Mouse (Mus musculus) heart, embryonic 14.5 days (tissue): ENCODE data around the gene Arhgap1. TPM values are rescaled to one million over a fixed set of nuclear protein-coding genes. Genes with fewer than 3 reads are reported as not detected.

Experiments used
- ATAC-seq: fragments of 200-750 bp; cut with Nextera tagmentation; 2 replicates; pipeline ENCODE4 v1.8.0; 2017; ENCODE audit warnings: low read depth, moderate TSS enrichment; ENCODE audit not compliant: insufficient number of reproducible peaks, insufficient read depth, low FRiP score
- H3K27ac ChIP-seq, 2 experiments: fragments of 200-500 bp in 1 of 2; fragments of 300-500 bp in 1 of 2; sonication (generic) in 1 of 2; replicated peaks in 1 of 2; 2 replicates each; pipeline ENCODE4 v1.5.1; 2012 to 2014; ENCODE audit warnings: low read depth in 2 of 2, low read length in 2 of 2, control low read depth in 1 of 2, mild to moderate bottlenecking in 1 of 2, mixed read lengths in 1 of 2; ENCODE audit not compliant: control insufficient read depth in 1 of 2, insufficient read depth in 1 of 2
- H3K27me3 ChIP-seq: fragments of 300-500 bp; sonication (generic); 2 replicates; pipeline ENCODE4 v1.6.1; 2014; ENCODE audit warnings: mild to moderate bottlenecking, low read length, control low read depth; ENCODE audit not compliant: control insufficient read depth, insufficient read depth
- H3K36me3 ChIP-seq: fragments of 300-500 bp; sonication (generic); 2 replicates; pipeline ENCODE4 v1.6.1; 2014; ENCODE audit warnings: mild to moderate bottlenecking, control low read depth, low read length, mixed read lengths; ENCODE audit not compliant: control insufficient read depth, insufficient read depth
- H3K4me1 ChIP-seq, 2 experiments: fragments of 200-500 bp in 1 of 2; fragments of 300-500 bp in 1 of 2; sonication (generic) in 1 of 2; 2 replicates each; pipeline ENCODE4 v1.6.1; 2012 to 2014; ENCODE audit warnings: low read length in 2 of 2, control low read depth in 1 of 2, mixed read lengths in 1 of 2; ENCODE audit not compliant: control insufficient read depth in 2 of 2, insufficient read depth in 2 of 2
- H3K4me2 ChIP-seq: fragments of 300-500 bp; sonication (generic); 2 replicates; pipeline ENCODE4 v1.6.1; 2014; ENCODE audit warnings: mild to moderate bottlenecking, low read length
- H3K4me3 ChIP-seq, 2 experiments: fragments of 200-500 bp in 1 of 2; fragments of 300-500 bp in 1 of 2; sonication (generic) in 1 of 2; 2 replicates each; pipeline ENCODE4 v1.5.1; 2012 to 2014; ENCODE audit warnings: low read length in 2 of 2, mild to moderate bottlenecking in 2 of 2, control low read depth in 1 of 2, low read depth in 1 of 2, moderate library complexity in 1 of 2; ENCODE audit not compliant: control insufficient read depth in 1 of 2, insufficient read depth in 1 of 2
- H3K9ac ChIP-seq: fragments of 300-500 bp; sonication (generic); 2 replicates; pipeline ENCODE4 v1.6.1; 2014; ENCODE audit warnings: mild to moderate bottlenecking, low read length
- H3K9me3 ChIP-seq: fragments of 300-500 bp; sonication (generic); 2 replicates; pipeline ENCODE4 v1.6.1; 2016; ENCODE audit warnings: low read length, control low read depth; ENCODE audit not compliant: control insufficient read depth
- WGBS: fragments of 180-500 bp; shearing (Covaris S2); extraction: QIAGEN DNeasy Blood & Tissue Kit; methylation state at CpG from one replicate; pipeline ENCODE4 v1.1.7; 2014; 5-methylcytosine and 5-hydroxymethylcytosine counted together
- polyA plus RNA-seq: library from polyadenylated mRNA; unstranded; fragments of >200 nt; fragmentation: Nextera tagmentation; extraction: Ambion mirVana; gene quantifications from 2 replicates; pipeline ENCODE4 v1.2.1, GENCODE M21; 2014

The Arhgap1 gene
- polyA plus RNA-seq, 1 experiment from 2014 or later: 149 TPM

GRCm38 (mm10) chr2:91699225-91699624, 49.6 kb downstream of the Arhgap1 start:
- H3K4me1 ChIP-seq: peaks cover 0 to 26% of the 10 kb centered on the region in 2 experiments; a peak in 3 of 4 replicates
- H3K4me3 ChIP-seq: no peak overlapping the region
- no peak overlapping the region for H3K4me2 ChIP-seq
- WGBS: 29% methylated on average over 1 of the region's 1 CpGs
- peaks cover 12% of the 10 kb centered on the region; the same call in 1 of the 2 replicates for H3K36me3 ChIP-seq
- 0 out of 4 replicates have a peak overlapping the region, but pooled peaks of 1 of the 2 experiments have one; percentile 30 for H3K27ac ChIP-seq
- H3K9ac ChIP-seq: no peak overlapping the region
- no peaks in the 10 kb centered on the region for H3K9me3 ChIP-seq
- ATAC-seq: no peak
- no peaks in the 10 kb centered on the region for H3K27me3 ChIP-seq

GRCm38 (mm10) chr2:91701366-91701765, 51.7 kb downstream of the Arhgap1 start:
- no peak overlapping the region for H3K4me3 ChIP-seq
- no peaks in the 10 kb centered on the region for H3K27me3 ChIP-seq
- no peaks in the 10 kb centered on the region for H3K36me3 ChIP-seq
- H3K4me2 ChIP-seq: no peak overlapping the region
- peaks cover 0 to 15% of the 10 kb centered on the region in 2 experiments; a peak in 3 of 4 replicates for H3K4me1 ChIP-seq
- WGBS: 96% methylated on average over 2 of the region's 2 CpGs
- H3K27ac ChIP-seq: no peak overlapping the region
- no peaks in the 10 kb centered on the region for H3K9me3 ChIP-seq
- no peak for ATAC-seq
- no peak overlapping the region for H3K9ac ChIP-seq

- Histone ChIP-seq H3K36me3 (no peaks in the 10 kb centered on the region), H3K27me3 (no peaks in the 10 kb centered on the region), H3K4me1 (peaks cover 2 to 4% of the 10 kb centered on the region in 2 experiments; a peak in 3 of 4 replicates), H3K4me3 (no peak overlapping the region), H3K9ac (no peak overlapping the region), H3K4me2 (no peak overlapping the region), H3K9me3 (no peaks in the 10 kb centered on the region), H3K27ac (no peak overlapping the region)
- 78% methylated on average over 6 of the region's 6 CpGs for WGBS
- no peak for ATAC-seq
Observed at GRCm38 (mm10) chr2:91705736-91706135, 56.1 kb downstream of the Arhgap1 start.

GRCm38 (mm10) chr2:91706456-91706855, 56.8 kb downstream of the Arhgap1 start:
- Histone ChIP-seq H3K36me3 (no peaks in the 10 kb centered on the region), H3K9me3 (no peaks in the 10 kb centered on the region), H3K4me1 (peaks cover 2 to 6% of the 10 kb centered on the region in 2 experiments), H3K9ac (no peak overlapping the region), H3K27me3 (no peaks in the 10 kb centered on the region), H3K27ac (no peak overlapping the region), H3K4me3 (no peak overlapping the region), H3K4me2 (no peak overlapping the region)
- ATAC-seq: no peak

- 85% methylated on average over 6 of the region's 6 CpGs for WGBS
- no peak for ATAC-seq
- Histone ChIP-seq H3K27ac (no peak overlapping the region), H3K4me3 (no peak overlapping the region), H3K4me1 (peaks cover 2 to 10% of the 10 kb centered on the region in 2 experiments), H3K9ac (no peak overlapping the region), H3K9me3 (no peaks in the 10 kb centered on the region), H3K36me3 (no peaks in the 10 kb centered on the region), H3K4me2 (no peak overlapping the region), H3K27me3 (no peaks in the 10 kb centered on the region)
Observed at GRCm38 (mm10) chr2:91708361-91708760, 58.7 kb downstream of the Arhgap1 start.

GRCm38 (mm10) chr2:91710272-91711234, 60.9 kb downstream of the Arhgap1 start, which contains the start of the genes Atg13 and Harbi1:
Gene Atg13 (minus strand): TSS chr2:91710576.
Gene Harbi1 (plus strand): TSS chr2:91710852.
- peak; percentile 94 for ATAC-seq
- no peaks in the 10 kb centered on the region for H3K9me3 ChIP-seq
- H3K4me3 ChIP-seq: peak within 1 kb of the TSS; percentile 93 to 100
- peak within 1 kb of the TSS; percentile 74 to 84 for H3K27ac ChIP-seq
- H3K36me3 ChIP-seq: 0 out of 2 replicates have a peak, but pooled peaks cover 3% of the 10 kb centered on the region
- under 1% methylated on average over 66 of the region's 66 CpGs for WGBS
- peak within 1 kb of the TSS; percentile 90 for H3K9ac ChIP-seq
- peaks cover 2 to 10% of the 10 kb centered on the region in 2 experiments for H3K4me1 ChIP-seq
- H3K4me2 ChIP-seq: peak within 1 kb of the TSS; percentile 83
- H3K27me3 ChIP-seq: no peaks in the 10 kb centered on the region

- Histone ChIP-seq H3K9ac (peak overlapping the region; percentile 90), H3K36me3 (0 out of 2 replicates have a peak, but pooled peaks cover 3% of the 10 kb centered on the region), H3K4me3 (peak overlapping the region; percentile 78 to 93), H3K27me3 (no peaks in the 10 kb centered on the region), H3K9me3 (no peaks in the 10 kb centered on the region), H3K4me2 (peak overlapping the region; percentile 83), H3K4me1 (peaks cover 2 to 10% of the 10 kb centered on the region in 2 experiments), H3K27ac (peak overlapping the region; percentile 74 to 84)
- ATAC-seq: no peak
- WGBS: 7% methylated on average over 8 of the region's 8 CpGs
Observed at GRCm38 (mm10) chr2:91711256-91711925, 61.7 kb downstream of the Arhgap1 start.
